Mouse (Mus musculus) megakaryocyte, embryonic 14.5 days (primary cell): ENCODE measurements around the gene Gm30302.

Experiments used
- FLI1 ChIP-seq: IDR thresholded peaks from 2 replicates; pipeline ENCODE4 v1.6.1; 2012; ENCODE audit warnings: low read length, inconsistent platforms, mixed read lengths
- GATA1 ChIP-seq: IDR thresholded peaks from 3 replicates; pipeline ENCODE4 v1.6.1; 2012; ENCODE audit warnings: mixed read lengths, low read length, inconsistent platforms, borderline replicate concordance

DNA sequence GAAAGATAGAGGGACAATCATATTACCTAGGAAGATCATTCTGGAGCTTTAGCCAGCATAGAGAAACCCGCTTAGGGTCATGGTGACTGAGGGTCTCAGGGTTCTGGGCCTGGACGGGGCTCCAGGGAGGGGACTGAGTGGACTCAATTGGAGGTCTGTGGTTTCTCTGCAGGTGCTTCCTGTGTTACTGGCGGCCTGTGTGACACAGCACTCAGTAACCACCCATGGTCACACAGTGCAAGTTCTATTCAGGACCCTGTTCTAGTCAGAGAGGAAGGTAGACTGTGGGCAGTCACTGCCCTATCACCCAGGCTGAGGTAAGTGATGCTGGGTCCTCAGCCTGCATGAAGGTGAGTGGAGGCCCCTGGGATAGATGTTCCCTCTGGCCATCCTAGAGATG, 14.9 kb downstream of the Gm30302 start:
- TF ChIP-seq GATA1 (no peak), FLI1 (no peak)
